Mouse (Mus musculus) adrenal gland, postnatal 25 days (tissue): ENCODE results near the gene Chgb. TPM values are rescaled to one million over a fixed set of nuclear protein-coding genes. Genes with fewer than 3 reads are reported as not detected.

Source experiments
- DNase-seq: peaks from one replicate; pipeline ENCODE4 v3.0.0; 2021; ENCODE audit warnings: mixed read lengths
- long read RNA-seq: library from polyadenylated mRNA; stranded (forward); transcript quantifications from one replicate; pipeline ENCODE4 v2.0.0, GENCODE M21; 2021
- total RNA-seq: library from RNA; stranded (reverse); gene quantifications from 2 replicates; pipeline ENCODE4 v1.2.3, GENCODE M21; 2021

Gene Chgb
- total RNA-seq, result 1,899 and 1,907 TPM in 2 replicates
- long read RNA-seq, transcript Chgb-201 (5 exons, 2,740 nt), result major isoform, 3,696 of 4,015 reads
- long read RNA-seq, partial matches to known transcripts, result 283 of 4,015 reads
- long read RNA-seq, other reads (novel, unspliced or antisense), result 36 of 4,015 reads

GRCm38 (mm10) chr2:132780978-132781377, at the start of gene Chgb:
TSS of gene Chgb (plus strand) at chr2:132781278.
- DNase-seq, result no peak

GRCm38 (mm10) chr2:132732940-132733339, 48.1 kb upstream of the Chgb start:
- DNase-seq, result no peak

DNA sequence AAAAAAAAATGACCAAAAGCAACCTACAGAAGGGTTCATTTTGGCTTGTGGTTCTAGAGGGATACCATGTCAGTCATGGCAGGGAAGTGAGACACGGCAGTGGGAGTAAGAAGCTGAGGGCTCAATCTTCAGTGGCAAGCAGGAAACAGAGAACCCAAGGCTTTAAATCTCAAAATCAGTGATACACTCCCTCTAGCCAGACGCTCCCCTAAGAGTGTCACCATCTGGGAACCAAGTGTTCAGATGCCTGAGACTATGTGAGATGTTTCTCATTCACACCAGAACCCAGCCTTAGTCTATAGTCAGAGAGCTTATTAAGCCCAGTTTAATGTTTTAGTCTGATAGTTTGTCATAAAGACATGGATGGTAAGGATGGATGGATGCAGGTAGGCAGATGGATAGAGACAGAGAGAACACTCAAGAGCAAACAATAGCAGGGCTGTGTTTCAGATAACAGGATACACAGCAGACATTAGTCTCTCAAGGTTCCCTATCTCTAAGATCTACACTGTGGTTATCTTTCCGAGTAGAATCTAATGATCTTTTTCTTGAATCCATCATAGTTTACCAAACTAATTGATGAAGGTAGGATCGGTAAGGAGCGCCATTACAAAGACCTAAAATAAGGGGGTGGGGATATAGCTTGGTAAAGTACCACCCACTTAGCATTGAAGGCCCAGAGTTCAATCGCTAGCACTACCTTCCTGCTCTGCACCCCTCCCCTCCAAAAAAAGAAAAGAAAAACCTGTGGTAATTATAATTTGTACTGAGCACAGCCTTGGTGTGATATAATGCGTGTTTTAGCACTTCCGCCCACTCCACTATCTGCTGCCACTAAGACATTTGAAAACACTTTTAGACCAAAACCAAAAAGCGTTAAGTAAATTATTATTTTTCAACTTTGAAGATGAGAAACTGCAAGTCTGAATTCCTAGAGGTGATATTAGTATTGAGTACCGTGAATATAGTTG, 47.2 kb upstream of the Chgb start:
- DNase-seq, result no peak

DNA sequence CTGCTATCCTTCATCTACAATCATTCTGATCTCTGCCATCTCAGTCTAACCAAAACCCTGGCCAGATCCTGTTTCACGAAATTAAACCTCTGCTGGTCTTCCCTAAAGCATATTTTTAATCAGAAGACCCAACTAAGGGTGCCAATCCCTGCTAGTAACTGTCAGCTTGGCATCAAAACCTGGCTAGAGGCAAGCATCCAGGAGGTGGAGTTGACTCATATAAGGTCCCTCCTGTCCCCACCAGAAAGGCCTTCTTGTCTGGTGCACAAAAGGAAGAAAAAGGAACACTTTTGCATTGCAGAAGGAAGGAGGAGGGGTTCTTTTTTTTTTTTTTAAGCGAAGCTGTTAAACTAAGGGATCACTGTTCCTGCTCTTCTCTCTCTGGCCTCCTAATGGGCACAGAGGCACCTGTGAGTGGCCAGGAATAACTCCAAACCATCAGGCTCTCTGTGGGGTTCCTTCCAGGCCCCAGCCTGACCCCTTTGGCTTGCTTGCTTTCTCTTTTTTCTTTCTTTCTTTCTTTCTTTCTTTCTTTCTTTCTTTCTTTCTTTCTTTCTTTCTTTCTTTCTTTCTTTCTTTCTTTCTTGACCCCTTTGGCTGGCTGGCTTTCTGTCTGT, 42.2 kb upstream of the Chgb start:
- no peak for DNase-seq

- no peak for DNase-seq
These were observed 39.2 kb upstream of the Chgb start for GRCm38 (mm10) chr2:132741862-132742347.

- no peak for DNase-seq
These were observed 36.2 kb upstream of the Chgb start for GRCm38 (mm10) chr2:132744866-132745265.

DNA sequence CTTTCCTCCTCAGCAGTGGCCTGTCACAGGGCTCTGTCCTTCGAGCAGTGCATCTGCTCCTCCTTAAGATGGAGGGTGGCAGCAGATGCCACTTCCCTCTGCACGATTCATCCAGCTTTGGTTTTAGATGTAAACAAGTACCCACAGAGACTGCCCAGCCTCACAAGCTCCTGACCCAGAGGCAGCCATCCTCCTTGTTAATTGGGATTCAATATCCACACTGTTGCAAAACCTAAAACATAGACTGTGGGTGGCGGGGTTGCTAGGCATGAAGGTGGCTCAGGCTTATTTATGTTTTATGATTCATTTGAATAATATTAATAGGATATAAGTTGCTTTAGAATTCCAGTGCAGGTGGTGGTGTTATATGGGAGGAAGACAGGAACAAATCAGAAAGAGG, 35.0 kb upstream of the Chgb start:
- DNase-seq, result no peak

DNA sequence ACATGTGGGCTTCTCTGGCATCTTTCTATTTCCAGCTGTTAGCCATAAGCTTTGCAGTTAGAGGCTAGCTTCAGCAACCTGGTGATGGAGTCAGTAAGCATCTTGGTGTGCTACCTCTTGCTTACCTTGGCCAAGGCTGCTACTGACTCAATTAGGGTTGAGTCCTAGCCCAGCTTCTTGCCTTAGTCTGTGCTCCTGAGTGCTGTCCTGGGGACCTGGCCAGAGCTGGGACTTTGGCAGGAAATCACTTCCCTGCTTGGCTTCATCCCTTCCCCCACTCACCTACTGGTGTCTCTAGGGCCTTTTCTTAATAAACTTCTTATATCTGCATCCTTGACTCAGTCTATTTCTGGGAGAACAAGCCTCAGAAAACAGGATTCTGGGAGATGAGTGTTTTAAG, 30.4 kb upstream of the Chgb start:
- no peak for DNase-seq

DNA sequence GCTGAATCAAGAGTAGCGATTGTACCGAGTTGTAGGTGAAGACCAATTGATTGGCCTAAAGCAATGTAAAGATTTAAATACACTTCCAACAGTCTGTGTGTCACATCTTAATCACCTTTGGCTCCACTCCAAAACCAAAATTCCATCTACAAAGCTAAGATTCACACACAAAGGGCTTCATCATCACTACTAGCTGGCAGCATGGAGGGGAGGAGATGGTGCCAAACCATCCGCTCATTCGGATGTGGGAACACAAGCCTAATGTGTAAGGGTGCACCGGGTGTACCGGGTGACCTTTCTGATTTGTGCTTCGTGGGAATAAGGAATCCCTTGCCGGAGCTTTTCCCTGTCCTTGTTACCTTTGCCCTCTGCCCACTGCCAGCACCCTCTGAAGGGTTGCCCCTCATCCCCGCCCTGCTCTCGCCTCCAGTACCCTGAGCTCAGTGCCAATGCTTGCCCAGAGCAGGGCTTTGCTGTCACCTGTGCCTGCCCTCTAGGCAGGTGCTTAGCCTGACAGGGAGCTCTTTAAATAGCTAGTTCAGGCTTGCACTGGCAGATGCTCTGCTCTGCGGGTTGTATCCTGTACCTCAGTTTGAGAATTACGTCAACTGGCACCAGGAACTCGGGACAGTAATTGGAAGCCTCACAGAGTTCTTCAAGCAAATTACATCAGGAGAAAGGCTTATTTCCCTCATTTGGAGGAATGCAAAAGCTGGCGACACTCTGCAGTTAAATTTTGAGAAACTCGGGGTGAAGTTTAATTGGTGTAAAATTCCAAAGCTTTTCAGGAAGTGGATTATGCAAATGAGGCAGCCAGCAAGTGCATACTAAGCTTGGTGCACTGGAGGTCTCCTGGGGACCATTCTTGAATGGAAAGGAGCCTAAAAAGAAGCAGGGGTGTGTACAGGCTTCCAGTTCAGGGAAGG, 29.7 kb upstream of the Chgb start:
- no peak for DNase-seq

- no peak for DNase-seq
These were observed 28.7 kb upstream of the Chgb start for GRCm38 (mm10) chr2:132752398-132752797.

GRCm38 (mm10) chr2:132753137-132753536, 27.9 kb upstream of the Chgb start:
- no peak for DNase-seq

GRCm38 (mm10) chr2:132757911-132758310, 23.2 kb upstream of the Chgb start:
- DNase-seq, result no peak

GRCm38 (mm10) chr2:132770822-132771221, 10.3 kb upstream of the Chgb start:
- no peak for DNase-seq

DNA sequence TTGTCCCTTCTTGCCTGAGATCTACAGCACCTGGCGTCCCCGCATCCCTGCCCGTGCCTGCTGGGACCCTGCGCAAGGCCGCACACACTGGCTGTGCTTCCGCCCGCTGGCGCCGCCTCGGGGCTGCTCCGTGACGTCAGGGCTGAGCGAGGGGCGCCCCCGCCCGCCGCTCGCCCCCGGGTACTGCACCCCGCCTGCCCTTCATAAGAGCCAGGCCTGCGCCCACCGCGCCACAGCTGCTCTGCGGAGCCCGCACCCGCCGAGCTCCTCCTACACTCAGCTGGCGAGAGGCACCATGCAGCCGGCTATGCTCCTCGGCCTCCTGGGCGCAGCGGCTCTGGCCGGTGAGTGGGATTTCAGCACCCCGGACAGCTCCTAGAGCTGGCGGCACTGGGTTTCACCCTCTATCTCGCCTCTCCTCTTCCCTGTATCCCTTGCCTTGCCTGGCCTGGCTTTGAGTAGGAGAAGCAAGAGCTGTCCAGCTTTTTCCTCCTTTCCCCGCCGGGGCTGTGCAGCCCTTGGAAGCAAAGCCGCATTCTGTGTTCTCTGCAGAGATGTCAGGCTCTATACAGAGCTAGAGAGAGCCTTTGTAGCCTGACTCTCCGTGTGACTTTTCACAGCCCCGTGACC, 476 bp downstream of the Chgb start:
- peak; percentile 94 for DNase-seq

DNA sequence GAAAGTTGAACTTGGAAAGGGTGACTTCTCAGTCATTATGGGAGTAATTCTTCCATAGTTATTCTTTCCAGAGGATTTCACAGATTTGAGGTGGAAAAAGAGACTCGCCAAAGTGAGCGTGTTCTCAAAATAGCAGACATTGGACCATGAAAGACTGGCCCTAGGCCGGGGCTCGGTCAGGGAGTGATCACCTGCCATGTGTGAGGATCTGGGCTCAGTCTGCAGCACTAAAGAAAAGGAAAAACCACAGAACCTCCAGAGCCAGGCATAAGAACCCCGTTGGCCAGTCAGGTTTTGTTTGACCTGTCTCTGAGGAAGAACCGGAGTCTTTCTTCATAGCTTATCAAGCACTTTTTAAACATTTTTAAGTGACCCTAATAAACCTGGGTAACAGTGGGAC, 3.0 kb downstream of the Chgb start:
- DNase-seq, result no peak

- DNase-seq, result no peak
These were observed 12.5 kb downstream of the Chgb start for GRCm38 (mm10) chr2:132793441-132794203.

GRCm38 (mm10) chr2:132794204-132794586, 13.1 kb downstream of the Chgb start:
- DNase-seq, result no peak

DNA sequence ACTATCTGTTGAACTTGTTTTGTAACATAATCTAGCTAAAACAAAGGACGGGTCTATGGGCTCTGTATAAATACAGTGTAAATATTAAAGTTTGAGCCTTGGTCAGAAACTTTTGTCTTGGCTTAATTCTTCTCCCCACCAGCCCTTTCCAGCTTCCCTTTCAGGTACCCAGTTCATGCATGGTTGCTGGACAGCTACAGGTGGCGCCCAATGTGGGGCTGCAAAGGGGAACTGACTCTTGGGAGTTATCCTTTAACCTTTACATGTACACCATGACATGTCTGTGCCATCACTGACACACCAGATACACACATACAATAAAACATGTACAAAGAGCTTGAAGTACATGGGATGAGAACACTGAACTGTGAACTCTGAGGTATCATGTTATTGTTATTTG, 21.9 kb downstream of the Chgb start:
- no peak for DNase-seq

- peak; percentile 91 for DNase-seq
These were observed 34.7 kb downstream of the Chgb start, which contains the start of the genes Trmt6 and Mcm8 for GRCm38 (mm10) chr2:132815608-132816314. TSS of gene Trmt6 (minus strand) at chr2:132816055. TSS of gene Mcm8 (plus strand) at chr2:132816141.

- DNase-seq, result no peak
These were observed 60.0 kb downstream of the Chgb start for GRCm38 (mm10) chr2:132841071-132841470.
